Mouse (Mus musculus): Measurements from ENCODE around the gene Cyb561d1.
A peak's percentile ranks its signal among the peaks of the same experiment; 100 is the strongest.

The Cyb561d1 gene

DNA sequence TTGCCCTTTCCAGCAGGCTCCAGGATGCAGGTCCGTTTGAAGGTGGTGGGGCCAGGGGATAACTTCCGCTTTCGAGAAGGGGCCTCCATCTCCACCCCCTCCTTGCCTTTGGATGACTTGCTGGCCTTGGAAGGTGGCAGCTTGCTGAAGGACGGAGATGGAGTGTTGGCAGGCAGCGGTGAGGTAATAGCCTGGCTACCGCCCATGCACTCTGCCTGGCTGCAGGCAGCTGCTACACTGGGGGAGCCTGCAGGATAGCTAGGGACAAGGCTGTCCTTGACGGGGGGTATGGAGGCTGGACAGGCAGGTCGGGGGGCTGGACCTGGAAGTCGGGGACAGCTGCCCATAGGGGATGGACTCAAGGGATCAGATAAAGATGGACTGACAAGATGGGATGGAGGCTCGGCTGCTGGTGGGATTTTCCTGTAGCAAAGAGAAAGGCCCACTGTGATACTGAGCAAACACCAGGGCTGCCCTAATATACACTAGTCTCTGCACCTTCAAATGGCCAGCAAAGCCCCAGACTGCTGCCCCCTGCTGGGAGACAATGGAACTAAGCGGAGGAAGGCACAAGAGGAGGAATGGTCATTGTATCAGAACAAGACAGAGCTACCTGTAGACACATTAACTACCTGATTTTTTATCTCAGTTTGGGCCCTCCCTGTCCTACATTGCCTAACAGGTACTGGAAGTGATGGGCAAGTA, 2.8 kb upstream of the Cyb561d1 start:
- DNase-seq, result peak; percentile 92 to 94

DNA sequence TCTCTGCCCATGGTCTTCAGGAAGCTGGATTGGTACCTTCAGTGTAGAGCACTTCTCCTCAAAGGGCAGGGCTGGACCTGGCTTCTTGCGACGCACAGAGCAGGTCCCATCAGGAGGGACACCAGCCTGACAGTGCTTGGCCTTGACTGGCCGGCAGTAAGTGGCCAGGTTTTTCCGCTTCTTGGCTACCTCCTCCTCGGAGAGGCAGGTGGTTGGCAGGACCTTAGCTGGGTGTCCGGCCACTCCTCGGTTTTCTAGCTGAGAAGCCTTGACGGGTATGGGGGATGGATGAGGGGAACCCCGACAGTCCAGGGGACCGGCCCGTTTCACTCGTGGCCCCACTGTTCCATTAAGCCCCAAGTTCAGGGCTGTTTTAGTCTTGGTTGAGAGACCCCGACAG, 2.2 kb upstream of the Cyb561d1 start:
- peak; percentile 47 to 49 for DNase-seq

DNA sequence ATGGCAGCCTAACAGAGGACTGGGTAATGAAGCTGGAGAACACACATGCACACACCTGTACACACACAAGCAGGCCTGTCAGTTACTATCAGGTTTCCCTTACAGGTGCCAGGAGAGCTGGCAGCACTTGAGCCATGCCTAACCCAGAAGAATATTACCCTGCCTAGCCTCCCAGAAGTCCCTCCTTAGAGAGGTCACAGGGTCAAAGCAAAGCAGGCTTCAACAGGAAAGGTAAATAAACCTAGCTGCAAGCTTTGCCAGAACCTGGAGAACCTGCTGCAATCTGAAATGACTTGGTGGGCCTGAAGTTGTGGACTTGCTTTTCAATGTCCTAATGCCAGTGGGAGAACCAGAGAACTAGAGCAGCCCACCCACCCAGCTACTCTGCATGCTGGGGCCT, 1.5 kb upstream of the Cyb561d1 start:
- DNase-seq, result no peak

DNA sequence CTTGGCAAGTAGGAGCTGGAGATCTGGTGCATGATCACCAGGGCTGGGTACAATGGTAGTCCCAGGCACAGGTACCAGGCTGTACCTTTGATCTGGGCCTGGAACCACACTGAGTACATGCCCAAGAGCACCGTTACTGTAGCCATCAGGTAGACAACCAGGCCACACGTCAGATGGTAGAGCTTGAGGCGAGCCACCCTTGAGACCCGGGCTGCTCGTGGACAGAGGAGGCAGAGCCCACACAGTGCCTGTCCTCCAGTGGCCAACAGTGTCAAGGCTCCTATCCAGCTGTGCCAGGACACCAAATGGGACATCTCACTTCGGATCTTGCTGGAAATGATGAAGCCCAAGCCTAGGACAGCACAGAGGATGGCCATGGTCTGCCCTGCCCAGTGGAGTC, 1.8 kb downstream of the Cyb561d1 start:
- no peak for DNase-seq

DNA sequence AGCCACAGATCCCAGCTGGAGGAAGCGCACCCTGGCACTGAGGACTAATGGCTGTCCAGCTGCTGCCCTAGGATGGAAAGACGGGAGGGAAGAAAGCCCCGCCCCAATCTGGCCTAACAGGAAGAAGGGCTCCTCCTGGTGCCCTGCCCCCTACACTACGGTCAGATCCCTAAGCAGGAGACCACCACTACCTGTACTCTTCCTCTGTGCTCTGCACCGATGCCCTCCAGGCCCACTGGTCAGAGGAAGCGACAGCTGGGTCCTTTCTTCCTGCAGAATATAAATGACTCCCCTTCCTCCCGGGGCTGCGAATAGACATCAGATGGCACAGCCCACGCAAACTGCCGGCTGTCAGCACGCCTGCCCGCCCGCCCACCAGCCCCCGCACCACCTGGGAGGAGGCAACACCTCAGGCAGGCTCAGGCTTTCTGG, 3.9 kb downstream of the Cyb561d1 start:
- DNase-seq, result peak; percentile 87 to 88

DNA sequence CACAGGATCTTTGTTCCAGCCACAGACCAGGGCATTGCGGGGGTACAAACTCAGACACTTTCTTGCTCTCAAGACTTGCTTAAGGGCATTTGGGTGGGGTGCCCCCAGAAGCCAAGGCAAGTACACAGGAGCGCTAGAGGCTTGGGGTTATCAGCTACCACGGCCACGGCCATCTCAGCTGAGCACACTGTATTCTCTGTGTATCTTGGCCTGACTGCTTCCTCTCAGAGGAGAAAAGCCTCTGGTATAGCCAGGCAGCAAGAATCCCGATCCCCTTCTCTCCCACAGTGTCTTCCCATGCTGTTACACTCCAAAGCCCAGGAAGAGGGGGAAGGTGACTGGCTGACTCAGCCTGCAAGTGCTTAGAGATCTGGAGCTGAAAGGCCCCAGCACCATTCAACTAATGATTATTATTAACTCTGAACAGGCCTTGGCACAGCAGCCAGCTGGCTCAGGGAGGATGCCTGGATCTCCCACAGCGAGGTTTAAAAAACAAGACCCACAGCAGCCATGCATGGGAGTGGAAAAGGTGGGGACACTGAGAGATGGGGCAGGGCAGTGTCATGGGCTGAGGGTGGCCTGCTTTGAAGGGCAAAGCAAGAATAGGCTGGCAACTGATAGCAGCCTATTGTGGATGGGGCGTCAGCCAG, 4.9 kb downstream of the Cyb561d1 start:
- DNase-seq, result peak; percentile 71 to 72

DNA sequence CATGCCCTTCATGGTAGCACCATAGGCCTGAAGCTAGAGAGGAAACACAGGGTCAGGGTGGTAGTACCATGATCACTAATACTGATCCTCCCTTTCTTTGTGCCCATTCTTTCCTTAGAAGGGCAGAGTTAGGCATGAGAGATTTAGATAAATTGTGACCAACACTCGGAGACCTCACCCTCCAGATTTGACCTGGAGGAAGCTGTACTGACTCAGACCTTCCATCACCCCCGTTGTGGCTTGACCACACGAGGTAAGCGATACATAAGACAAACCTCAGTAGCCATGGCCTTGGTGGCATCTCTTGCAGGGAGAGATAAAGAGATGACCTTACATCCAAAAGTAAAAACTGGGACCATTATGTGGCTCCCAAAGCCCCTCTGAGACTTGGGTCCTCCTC, 5.7 kb downstream of the Cyb561d1 start:
- DNase-seq, result no peak

DNA sequence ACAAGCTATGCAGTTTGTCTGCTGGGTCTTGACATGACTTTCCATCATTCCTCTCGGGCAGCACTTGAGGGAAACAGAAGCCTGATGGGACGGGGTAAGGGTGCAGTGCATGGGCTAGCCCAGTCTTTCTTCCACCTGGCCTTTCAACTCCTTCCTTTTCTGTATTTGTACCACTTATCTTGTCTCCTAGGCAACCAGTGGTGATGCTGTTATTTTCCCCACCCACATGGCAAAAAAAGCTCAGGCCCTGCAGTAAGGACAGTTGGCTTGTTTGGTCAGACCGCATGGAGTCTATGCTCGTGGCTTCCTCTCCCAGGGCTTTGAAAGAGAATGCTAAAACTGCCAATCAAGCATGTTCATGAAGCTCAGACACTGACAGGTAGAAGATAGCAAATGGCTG, 7.3 kb downstream of the Cyb561d1 start:
- no peak for DNase-seq

DNA sequence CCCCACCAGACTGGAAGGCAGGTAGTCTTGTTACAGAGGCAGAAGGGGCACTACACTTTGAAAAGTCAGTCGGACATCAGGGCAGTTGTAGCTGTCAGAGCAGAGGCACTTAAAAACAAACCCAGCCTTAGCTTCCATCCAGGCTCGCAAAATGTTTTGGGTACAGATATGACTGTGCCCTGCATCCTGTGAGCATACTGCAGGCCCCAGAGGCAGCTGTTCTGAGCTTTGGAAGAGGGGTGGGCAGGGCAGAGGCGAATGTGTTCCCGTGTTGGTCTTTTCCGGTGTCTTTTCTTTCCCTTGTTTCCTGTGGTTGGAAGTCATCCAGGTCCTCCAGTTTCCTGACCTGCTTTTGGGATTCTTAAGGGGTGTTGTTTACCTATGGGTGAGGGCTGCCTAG, 11.1 kb downstream of the Cyb561d1 start:
- DNase-seq, result no peak

DNA sequence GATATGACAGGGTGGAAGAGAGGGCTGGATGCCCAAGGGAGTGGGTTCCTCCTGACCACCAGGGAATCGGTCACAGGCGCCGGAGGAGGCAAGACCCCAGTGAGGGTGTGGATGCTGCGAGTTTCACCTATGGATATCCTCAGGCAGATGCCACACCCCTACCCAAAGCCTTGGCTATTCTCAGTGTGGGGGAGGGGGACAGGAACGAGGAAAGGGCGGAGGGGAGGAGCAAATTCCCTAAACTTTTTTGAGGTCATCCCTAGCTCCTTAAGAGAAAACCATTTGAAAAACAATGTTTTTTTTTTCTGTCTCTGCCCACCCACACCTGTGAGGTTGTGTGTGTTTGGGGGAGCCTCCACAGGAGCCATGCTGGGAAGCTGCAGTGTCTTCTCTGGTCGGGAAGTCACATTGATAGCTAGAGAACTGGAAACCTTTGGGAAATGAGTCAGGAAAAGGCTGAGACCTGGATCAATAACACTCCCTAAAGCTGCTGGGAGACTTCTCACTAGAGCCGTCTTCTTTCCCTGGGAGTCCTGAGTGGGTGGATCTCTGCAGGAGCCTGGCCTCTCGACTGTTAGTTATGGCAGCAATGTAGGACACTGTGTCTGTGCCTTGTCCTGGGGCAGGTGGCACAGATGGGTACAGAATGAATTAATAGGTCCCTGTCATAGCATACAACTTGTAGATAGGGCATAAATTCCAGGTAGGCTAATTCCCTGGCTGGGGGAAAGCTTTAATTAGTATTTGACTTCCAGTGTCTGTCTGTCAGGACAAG, 12.1 kb downstream of the Cyb561d1 start:
- DNase-seq, result no peak

DNA sequence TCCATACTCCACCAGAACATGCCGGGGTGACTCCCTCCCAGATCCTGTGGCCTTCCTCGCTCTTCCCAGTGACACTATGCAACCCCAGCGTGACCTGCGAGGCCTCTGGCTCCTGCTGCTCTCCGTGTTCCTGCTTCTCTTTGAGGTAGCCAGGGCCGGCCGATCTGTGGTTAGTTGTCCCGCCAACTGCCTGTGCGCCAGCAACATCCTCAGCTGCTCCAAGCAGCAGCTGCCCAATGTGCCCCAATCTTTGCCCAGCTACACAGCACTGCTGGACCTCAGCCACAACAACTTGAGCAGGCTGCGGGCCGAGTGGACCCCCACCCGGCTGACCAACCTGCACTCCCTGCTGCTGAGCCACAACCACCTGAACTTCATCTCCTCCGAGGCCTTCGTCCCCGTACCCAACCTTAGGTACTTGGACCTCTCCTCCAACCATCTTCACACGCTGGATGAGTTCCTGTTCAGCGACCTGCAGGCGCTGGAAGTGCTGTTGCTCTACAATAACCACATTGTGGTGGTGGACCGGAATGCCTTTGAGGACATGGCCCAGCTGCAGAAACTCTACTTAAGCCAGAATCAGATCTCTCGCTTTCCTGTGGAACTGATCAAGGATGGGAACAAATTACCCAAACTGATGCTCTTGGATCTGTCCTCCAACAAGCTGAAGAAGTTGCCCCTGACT, 13.8 kb downstream of the Cyb561d1 start:
- DNase-seq, result peak; percentile 57 to 58

DNA sequence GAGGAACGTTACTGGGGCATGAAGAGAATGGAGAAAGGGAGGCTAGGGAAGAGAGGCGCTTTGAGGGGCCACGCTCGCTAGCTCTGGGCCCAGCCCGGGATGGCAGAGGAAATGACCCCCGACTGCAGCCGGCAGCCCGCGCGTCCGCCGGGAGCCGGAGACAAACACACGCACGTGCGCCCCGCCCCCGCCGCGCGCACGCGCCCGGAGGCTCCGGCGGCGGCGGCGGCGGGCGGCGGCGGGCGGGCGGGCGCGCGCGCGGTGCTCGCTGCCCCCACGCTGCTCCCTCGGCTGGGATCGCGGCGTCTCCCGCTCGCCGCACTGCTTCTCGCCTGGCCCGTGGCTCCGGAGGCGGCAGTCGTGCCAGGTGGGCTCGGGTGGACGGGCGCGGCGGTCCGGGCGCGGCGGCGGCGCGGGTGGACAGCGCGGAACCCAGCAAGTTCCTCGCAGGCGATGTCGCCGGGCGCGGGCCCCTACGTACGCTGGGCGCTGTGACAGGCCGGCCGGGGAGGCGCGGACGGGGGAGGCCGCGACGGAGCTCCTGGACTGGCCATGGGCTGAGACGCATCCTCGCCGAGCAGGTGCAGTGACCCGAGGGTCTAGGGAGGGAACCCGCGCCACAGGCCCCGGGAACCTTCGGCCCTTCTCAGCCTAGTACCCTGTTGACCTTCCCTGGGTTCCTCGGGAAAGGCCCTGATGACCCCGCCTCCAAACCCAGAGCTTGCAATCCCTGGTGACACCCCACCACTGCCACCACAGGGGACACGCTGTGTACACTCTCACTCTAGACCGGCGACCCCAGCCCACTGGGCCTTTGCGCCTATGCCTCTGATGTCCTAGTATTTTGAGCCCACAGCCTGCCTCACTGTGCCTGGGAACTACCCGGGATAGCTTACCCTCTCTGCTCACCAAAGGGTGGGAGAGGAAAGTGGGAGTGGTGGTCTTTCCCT, 14.6 kb downstream of the Cyb561d1 start, which contains the start of gene Amigo1:
Amigo1 (plus strand) TSS at position 238 of the 950 bp plus-strand sequence.
- DNase-seq, result peak; percentile 73 to 78

DNA sequence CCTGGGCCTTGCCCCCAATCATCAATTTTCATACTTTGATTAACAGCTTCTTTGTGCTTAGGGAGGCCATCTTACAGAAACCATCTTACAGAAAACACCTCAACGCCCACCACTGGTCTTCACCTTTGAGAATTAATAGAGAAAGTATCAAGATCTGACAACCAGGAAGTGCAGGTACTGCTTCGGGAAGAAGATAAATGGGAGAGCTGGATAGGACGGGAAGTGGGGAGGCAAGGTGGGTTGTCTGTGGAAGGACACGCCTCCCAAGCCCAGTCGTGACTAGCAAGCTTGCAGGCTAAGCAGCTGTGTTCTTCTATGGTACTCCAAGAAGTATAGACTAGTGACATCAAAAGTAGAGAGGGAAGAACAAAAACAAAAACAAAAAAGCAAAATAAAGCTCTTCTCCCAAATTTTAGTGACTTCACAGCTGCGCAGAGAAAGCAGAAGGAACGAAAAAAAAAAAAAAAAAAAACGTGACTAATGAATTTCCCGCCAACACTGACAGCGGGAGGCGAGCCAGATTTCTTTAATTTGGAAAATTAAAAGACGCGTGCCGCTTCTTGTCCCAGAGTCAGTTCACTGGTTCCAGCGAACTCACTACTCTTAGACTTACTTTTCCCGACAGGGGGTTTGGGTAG, 15.4 kb downstream of the Cyb561d1 start:
- DNase-seq, result peak in 1 of 2 experiments; percentile 13

DNA sequence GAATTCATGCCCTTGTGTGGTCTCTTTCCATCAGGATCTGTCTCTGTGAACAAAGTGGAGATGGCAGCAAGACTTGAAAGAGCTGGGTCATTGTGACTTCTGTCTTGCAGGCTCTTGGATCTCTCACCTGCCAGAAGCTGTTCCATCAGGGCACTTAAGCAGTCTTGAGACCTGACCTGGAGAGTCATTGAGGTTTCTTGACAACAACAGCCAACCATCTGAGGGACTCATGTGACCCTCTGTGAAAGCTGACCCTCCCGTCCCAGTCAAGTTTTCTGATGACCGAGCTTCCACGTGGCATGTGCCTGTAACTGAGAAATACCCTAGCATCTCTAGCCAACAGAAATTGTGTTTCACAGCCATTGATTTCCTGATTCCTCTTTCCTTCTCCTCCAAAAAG, 16.3 kb downstream of the Cyb561d1 start:
- DNase-seq, result no peak

DNA sequence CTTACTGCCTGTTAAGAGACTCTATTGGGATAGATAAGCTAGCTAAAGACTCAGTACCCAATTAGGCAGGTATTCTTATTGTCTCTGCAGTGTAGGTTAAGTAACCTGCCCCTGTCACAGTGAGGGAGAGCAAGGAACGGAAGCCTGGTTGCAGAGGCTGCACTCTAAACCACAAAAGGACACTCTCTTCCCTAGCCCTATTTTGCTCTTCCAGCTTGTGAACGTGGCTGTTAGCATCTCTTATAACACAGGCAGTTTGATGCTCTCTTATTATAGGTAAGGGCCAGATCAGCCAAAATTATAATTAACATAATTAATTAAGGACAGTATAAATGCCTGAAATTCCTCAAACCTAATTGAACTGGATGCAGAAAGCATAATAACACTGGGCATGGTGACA, 20.5 kb downstream of the Cyb561d1 start:
- DNase-seq, result no peak

DNA sequence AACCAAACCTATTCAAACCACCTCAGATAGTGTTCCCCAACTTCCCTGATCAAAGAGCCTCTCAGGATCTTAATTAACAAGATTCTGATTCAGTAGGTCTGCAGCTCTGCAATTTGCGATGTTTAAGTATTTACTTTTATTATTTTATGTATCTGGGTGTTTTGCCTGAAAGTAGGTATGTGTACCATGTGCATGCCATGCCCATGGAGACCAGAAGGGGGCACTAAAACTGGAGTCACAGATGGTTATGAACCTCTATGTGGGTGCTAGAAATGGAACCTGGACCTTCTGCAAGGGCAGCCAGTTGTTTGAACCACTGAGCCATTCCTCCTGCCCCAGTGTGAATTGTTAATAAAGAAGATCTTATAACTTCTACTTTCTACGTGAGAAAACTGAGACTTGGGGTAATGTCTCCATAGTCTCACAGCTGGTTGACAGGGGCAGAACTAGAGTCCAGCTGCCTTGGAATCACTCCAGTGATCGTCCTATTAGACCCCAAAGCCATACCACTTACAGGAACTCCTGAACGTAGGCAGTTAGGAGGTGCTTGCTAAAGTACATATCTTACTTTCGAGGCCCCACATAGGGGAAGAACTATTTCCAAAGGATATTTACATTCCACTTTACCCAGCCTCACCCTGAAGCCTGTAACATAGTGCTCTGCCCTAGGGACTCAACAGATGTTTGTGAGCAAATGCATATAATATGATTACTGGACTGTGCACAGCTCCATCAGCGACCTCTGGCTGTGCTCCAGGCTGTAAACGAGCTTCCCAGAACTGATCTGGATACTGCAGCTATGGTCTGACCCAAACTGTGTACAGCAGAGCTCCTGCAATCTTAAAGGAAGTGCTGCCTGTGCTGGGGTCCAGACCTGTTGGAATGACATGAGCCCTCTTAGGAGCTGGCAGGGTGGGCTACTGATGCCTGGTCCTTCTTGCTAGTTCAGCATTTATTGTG, 22.0 kb downstream of the Cyb561d1 start:
- peak in 1 of 2 experiments; percentile 11 for DNase-seq

DNA sequence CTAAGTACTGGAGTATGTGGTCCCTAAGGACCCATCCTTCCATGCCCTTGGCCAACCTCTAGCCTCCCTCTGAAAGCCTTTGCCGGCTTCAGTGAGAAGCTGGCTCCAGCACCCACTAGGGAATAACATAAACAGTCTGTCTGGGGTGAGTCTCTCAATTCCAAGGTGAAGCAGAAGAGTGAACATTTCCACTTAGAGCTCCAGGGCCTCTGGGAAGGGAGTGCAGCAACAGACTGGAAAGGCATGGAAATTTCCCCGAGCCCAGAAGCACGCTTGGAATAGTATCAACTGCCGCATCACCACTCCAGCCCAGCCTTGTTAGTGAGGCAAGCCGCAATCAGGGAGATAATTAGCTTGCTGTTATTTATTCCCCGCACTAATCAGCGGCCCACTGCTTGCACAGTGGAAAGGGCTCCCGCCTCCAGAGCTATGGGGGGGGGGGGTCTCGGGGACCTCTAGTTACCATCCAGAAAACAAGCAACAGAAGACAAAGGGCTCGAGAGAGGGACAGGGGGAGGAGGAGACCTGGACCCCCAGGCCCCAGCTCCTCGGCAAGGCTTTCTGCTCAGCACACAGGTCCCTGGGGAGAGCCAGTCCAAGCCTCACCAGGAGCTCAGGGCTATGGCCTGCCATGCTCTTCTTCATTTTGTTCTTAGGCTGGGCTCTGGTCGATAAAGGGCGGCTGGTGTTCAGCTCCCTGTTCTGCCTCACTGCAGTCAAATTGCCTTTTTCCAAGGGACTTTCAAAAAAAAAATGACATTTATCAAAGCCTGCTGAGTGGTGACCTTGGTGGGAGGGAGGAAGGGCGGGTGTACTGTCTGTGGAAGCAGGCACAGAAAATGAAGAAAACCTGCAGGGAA, 26.1 kb downstream of the Cyb561d1 start:
- peak; percentile 76 to 78 for DNase-seq

DNA sequence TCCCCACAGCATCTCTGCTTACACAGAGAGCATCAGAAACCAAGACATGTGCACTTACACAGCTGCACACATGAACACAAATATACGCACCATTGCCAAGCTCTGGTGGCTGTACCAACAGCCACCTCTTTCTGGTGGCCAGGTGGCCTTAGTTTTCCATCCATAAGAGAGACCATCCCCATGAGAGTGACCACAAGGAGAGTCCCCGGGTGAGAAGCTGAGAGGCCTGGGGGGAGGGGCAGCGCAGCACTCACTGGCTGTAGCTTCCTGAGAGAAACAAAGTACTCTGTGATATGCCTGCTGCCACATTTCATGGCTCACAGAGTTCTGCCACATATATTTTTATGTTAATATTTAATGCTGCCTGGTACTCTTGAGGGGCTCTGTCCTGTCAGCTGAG, 31.8 kb downstream of the Cyb561d1 start:
- no peak for DNase-seq

DNA sequence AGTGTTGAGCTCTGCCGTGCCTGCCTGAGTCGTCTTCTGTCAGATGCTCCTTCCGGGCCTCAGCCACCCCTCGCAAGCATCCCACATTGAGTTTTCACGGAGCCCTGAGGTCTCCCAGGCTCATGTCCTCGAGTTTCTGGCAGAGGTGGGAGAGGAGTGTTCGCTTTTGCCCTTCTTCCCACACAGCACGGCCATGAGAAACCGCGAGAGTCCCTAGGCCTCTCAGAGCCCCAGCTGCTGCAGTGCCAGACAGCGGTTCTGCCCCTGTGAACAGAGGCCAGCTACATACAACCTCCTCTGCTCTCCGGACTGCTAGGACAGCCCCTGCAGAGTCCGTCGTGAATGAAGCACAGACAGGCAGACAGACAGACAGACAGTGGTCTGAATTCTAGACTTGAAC, 33.5 kb downstream of the Cyb561d1 start:
- DNase-seq, result no peak
